Mouse (Mus musculus) stomach, embryonic 14.5 days (tissue): Measurements from ENCODE around the gene Gpr161. TPM values are rescaled to one million over a fixed set of nuclear protein-coding genes. Genes with fewer than 3 reads are reported as not detected.

Experiments used
- ATAC-seq: fragments of 200-750 bp; cut with Nextera tagmentation; 2 replicates; pipeline ENCODE4 v1.8.0; 2017; ENCODE audit warnings: low read depth, moderate TSS enrichment; ENCODE audit not compliant: insufficient number of reproducible peaks, insufficient read depth, low FRiP score
- H3K27ac ChIP-seq: fragments of 300-500 bp; sonication (generic); 2 replicates; pipeline ENCODE4 v1.5.1; 2014; ENCODE audit warnings: mild to moderate bottlenecking, low read length, moderate library complexity, mixed read lengths
- H3K27me3 ChIP-seq: fragments of 300-500 bp; sonication (generic); 2 replicates; pipeline ENCODE4 v1.6.1; 2014; ENCODE audit warnings: low read length, control low read depth, mixed read lengths; ENCODE audit not compliant: control insufficient read depth, insufficient read depth
- H3K36me3 ChIP-seq: fragments of 300-500 bp; sonication (generic); 2 replicates; pipeline ENCODE4 v1.6.1; 2014; ENCODE audit warnings: mild to moderate bottlenecking, control low read depth, low read length, moderate library complexity, mixed read lengths; ENCODE audit not compliant: control insufficient read depth, insufficient read depth
- H3K4me1 ChIP-seq: fragments of 300-500 bp; sonication (generic); 2 replicates; pipeline ENCODE4 v1.6.1; 2014; ENCODE audit warnings: low read length, control low read depth, mixed read lengths; ENCODE audit not compliant: control insufficient read depth, insufficient read depth
- H3K4me2 ChIP-seq: fragments of 300-500 bp; sonication (generic); replicated peaks from 2 replicates; pipeline ENCODE4 v1.6.1; 2014; ENCODE audit warnings: low read depth, low read length, control low read depth
- H3K4me3 ChIP-seq: fragments of 300-500 bp; sonication (generic); 2 replicates; pipeline ENCODE4 v1.5.1; 2014; ENCODE audit warnings: low read depth, low read length, control low read depth
- H3K9ac ChIP-seq: fragments of 300-500 bp; sonication (generic); replicated peaks from 2 replicates; pipeline ENCODE4 v1.6.1; 2014; ENCODE audit warnings: low read depth, mild to moderate bottlenecking, control low read depth, low read length, moderate library complexity, mixed read lengths
- H3K9me3 ChIP-seq: fragments of 300-500 bp; sonication (generic); 2 replicates; pipeline ENCODE4 v1.6.1; 2016; ENCODE audit warnings: low read depth, low read length, control low read depth; ENCODE audit not compliant: control insufficient read depth
- WGBS: fragments of 180-500 bp; shearing (Covaris S2); extraction: QIAGEN DNeasy Blood & Tissue Kit; methylation state at CpG from one replicate; pipeline ENCODE4 v1.1.7; 2014; 5-methylcytosine and 5-hydroxymethylcytosine counted together
- polyA plus RNA-seq: library from polyadenylated mRNA; unstranded; fragments of >200 nt; fragmentation: Nextera tagmentation; extraction: Ambion mirVana; gene quantifications from 2 replicates; pipeline ENCODE4 v1.2.1, GENCODE M21; 2014

The Gpr161 gene
- polyA plus RNA-seq, 1 experiment from 2014 or later: 2.5 TPM

DNA sequence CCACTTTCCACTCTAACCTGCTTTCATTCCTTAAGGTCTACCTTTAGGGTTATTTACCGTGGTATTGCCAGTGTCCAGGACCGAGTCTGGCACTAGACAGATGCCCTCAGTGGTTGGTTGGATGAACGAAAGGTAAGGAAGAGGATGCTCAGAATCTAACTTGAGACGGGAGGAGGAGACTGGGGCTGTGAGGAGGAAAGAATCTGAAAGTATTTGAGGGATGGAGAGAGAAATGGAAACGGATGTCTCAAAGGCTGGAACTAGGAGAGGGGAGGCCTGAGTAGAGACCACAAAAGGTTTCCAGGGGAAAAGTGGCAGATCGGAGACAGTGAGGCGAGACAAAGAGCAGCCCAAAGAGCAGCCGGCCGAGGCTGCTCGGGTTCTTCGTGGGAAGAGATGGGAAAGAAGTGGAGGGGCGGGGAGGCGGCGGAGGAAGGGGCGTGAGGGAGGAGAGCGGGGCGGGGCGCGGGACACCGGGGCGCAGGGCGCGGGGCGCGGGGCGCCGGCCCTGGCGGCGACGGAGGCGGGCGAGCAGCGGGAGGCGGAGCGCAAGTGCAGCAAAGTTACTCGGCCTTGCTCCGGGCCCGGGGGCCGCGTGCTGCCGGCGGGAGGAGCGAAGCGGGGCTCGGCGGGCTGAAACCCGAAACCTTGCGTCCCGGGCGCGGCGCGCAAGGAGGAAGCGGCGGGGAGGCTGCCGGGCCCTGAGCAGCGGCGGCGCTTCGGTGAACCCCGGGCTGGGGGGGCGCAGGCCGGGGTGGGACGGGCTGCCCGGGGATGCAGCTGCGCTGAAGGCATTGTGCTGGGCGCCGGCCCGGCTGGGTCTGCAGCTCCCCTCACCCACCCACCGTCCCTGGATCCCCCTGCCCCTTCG lies 14.0 kb upstream of the Gpr161 start:
- 1% methylated on average over 38 of the region's 71 CpGs for WGBS
- peak; percentile 87 for ATAC-seq
- Histone ChIP-seq H3K9me3 (no peaks in the 10 kb centered on the region), H3K4me1 (peaks cover 21% of the 10 kb centered on the region), H3K36me3 (no peaks in the 10 kb centered on the region), H3K4me3 (peak overlapping the region; percentile 77), H3K9ac (peak overlapping the region; percentile 81), H3K27me3 (no peaks in the 10 kb centered on the region), H3K4me2 (peak overlapping the region; percentile 84), H3K27ac (peak overlapping the region; percentile 93)

DNA sequence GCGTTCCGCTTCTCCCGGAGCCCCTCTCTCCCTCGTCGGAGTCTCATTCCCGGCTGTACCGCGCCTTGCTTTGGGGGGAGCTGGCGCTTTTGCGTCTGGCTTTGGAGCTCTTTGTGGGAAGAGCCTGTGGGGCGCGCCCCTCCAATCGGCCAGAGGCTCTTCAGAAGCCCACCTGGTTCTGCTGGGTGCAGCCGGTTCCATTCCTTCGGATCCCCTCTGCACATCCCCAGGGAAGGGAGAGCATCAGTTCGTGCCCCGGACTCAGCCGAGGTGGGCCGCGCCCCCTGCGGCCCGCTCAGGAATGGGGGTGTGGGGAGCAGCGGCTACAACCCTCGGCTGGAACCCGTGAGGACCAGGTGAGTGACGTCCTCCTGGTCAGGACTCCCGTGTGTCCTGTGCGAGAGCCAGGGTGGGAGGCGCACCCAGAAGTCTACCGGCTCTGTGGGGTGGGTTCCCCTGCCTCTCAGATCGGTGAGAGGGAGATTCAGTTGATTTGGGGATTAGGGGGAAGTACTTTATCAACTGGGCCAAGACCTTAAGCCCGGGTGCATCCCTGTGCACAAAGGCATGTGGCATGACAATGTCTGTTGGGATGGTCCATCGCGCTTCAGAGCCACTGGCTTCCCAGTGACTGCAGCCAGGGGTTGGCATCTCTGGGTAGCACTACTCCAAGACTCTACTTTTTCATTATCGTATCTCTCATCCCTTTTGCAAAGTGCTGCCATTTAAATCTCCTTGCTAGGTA lies 13.2 kb upstream of the Gpr161 start:
- Histone ChIP-seq H3K4me1 (peaks cover 21% of the 10 kb centered on the region), H3K4me2 (peak overlapping the region; percentile 84), H3K4me3 (peak overlapping the region; percentile 77), H3K9ac (peak overlapping the region; percentile 81), H3K27me3 (no peaks in the 10 kb centered on the region), H3K9me3 (no peaks in the 10 kb centered on the region), H3K36me3 (no peaks in the 10 kb centered on the region), H3K27ac (peak overlapping the region; percentile 93)
- WGBS: 1% methylated on average over 35 of the region's 35 CpGs
- ATAC-seq: peak; percentile 50

DNA sequence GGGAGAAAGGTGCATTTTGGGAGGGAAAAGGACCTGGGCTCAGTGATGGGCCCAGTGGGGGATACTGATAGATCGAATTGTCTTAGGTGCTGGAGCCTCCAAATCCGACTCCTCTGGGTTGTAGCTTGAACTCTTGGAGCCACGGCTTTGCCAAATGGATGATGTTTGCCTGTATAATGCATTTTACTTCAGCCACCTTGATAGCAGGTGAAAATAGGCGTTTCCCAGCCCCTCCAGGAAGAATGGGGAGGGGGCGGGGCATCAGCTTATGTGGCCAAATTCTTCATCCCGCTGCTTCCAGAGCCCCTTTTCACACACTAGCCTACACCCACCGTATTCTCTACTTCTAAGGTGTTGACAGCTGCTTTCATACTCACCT lies 12.6 kb upstream of the Gpr161 start:
- no peak for ATAC-seq
- Histone ChIP-seq H3K4me1 (peaks cover 21% of the 10 kb centered on the region), H3K9me3 (no peaks in the 10 kb centered on the region), H3K9ac (no peak overlapping the region), H3K36me3 (no peaks in the 10 kb centered on the region), H3K27ac (no peak overlapping the region), H3K27me3 (no peaks in the 10 kb centered on the region), H3K4me2 (peak overlapping the region; percentile 84), H3K4me3 (peak overlapping the region; percentile 77)
- 11% methylated on average over 7 of the region's 7 CpGs for WGBS

DNA sequence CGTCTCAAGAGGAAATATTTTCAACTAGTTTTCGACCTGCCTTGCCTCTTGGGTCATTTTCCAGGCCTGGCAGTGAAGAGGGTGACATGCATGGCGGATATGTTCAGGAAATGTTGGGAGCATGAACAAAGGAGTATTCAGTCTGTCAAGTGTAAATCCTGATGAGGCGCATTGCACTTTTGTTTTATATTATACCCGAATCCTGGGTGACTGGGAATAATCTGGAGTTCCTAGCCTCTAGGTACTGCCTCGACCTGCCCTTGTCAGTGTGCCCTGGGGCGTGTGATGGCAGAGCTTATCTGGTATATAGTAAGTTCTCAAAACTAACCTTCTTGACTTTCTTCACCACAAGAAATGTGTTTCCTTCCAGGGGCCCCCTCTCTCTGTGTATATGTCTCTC lies 11.5 kb upstream of the Gpr161 start:
- Histone ChIP-seq H3K4me1 (peaks cover 21% of the 10 kb centered on the region), H3K27me3 (no peaks in the 10 kb centered on the region), H3K4me2 (no peak overlapping the region; the same call in 1 of the 2 replicates), H3K9ac (no peak overlapping the region), H3K36me3 (no peaks in the 10 kb centered on the region), H3K4me3 (no peak overlapping the region), H3K9me3 (no peaks in the 10 kb centered on the region), H3K27ac (no peak overlapping the region)
- ATAC-seq: no peak
- 73% methylated on average over 7 of the region's 7 CpGs for WGBS

DNA sequence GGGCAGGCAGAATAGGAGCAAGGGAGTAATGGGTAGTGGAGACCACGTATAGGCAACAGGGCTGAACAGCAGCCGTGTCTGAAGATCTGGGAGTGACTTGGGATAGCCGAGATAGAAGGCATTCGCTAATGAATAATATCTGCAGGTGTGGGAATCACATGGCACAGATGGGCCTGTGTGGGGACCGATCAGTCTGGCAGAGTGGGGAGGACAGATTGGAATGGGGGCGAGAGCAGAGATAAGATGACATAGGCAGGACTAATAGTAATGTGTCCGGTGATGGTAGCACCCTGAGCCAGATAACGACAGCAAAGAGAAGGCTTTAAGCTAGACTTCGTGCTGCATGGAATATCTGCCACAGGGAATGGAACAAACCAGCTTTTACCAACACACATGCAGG lies 7.4 kb upstream of the Gpr161 start:
- no peak overlapping the region for H3K9ac ChIP-seq
- WGBS: 87% methylated on average over 9 of the region's 9 CpGs
- no peak overlapping the region for H3K4me3 ChIP-seq
- H3K27me3 ChIP-seq: no peaks in the 10 kb centered on the region
- H3K9me3 ChIP-seq: no peaks in the 10 kb centered on the region
- peaks cover 8% of the 10 kb centered on the region for H3K4me1 ChIP-seq
- no peaks in the 10 kb centered on the region for H3K36me3 ChIP-seq
- ATAC-seq: no peak
- no peak overlapping the region for H3K4me2 ChIP-seq
- H3K27ac ChIP-seq: no peak overlapping the region

DNA sequence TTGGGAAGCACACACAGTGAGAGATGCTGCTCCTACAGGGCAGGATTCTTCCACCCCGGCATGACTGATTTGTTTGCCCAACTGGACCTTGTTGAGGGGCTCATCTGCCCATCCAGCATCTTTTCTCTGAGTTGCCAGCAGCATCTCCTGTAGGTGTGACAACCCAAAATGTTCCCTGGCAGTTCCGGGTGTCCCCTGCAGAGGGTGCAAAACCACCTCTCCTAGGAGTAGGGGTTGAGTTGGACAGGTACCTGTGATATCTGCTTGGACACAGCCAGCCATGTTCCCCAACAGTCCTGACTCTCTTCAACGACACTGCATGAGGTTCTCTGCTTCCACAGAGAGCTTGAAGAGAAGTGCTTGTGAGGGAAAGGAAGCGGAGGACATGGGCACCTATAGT lies 5.8 kb upstream of the Gpr161 start:
- WGBS: 80% methylated on average over 4 of the region's 4 CpGs
- peaks cover 5% of the 10 kb centered on the region; the same call in 1 of the 2 replicates for H3K36me3 ChIP-seq
- H3K4me1 ChIP-seq: no peaks in the 10 kb centered on the region
- no peaks in the 10 kb centered on the region for H3K27me3 ChIP-seq
- H3K9me3 ChIP-seq: no peaks in the 10 kb centered on the region
- H3K9ac ChIP-seq: no peak overlapping the region
- H3K27ac ChIP-seq: no peak overlapping the region
- no peak overlapping the region for H3K4me2 ChIP-seq
- no peak for ATAC-seq
- H3K4me3 ChIP-seq: no peak overlapping the region

DNA sequence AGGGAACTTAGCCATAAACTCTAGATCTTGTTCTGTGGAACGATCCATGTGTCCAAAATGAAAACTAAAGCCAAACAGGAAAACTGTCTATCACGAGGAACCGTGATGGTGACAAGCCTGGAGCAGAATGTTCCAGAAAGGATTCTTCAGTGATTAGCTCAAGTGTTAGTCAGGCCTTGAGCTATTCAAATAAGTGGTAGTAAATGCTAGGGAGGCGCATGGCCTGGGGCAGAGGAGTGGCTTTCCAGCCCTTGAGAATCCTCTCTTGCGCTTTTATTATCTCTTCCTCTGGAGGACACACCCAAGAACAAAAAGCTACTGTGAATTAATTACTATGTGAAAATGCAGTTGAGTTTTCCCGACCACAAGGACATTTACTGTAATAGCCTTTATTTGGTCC lies 4.0 kb upstream of the Gpr161 start:
- ATAC-seq: no peak
- Histone ChIP-seq H3K9me3 (no peaks in the 10 kb centered on the region), H3K4me1 (no peaks in the 10 kb centered on the region), H3K27ac (no peak overlapping the region), H3K27me3 (no peaks in the 10 kb centered on the region), H3K36me3 (peaks cover 5% of the 10 kb centered on the region; the same call in 1 of the 2 replicates), H3K9ac (no peak overlapping the region), H3K4me3 (no peak overlapping the region), H3K4me2 (no peak overlapping the region)
- WGBS: 86% methylated on average over 6 of the region's 6 CpGs

DNA sequence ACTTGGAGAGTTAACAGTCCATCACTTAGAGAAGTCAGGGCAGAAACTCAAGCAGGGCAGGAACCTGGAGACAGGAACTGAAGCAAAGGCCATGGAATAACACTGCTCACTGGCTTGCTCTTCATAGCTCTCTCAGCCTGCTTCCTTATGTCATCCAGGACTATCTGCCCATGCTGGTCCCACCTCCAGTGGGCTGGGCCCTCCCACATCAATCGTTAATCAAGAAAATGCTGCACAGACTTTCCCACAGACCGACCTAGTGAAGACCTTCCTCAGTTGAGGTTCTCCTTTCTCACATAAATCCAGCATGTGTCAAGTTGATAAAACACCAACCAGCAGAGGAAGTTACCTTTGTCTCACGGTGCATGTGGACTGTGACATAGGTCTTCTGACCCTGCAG lies 5.5 kb downstream of the Gpr161 start:
- WGBS: 44% methylated on average over 3 of the region's 3 CpGs
- ATAC-seq: no peak
- H3K9ac ChIP-seq: no peak overlapping the region

More for the DNA sequence above, 5.5 kb downstream of the Gpr161 start:
- H3K4me2 ChIP-seq: no peak overlapping the region
- no peaks in the 10 kb centered on the region for H3K9me3 ChIP-seq
- H3K4me1 ChIP-seq: peaks cover 4% of the 10 kb centered on the region; the same call in 1 of the 2 replicates
- no peak overlapping the region for H3K27ac ChIP-seq
- H3K27me3 ChIP-seq: no peaks in the 10 kb centered on the region
- no peak overlapping the region for H3K4me3 ChIP-seq
- H3K36me3 ChIP-seq: peaks cover under 1% of the 10 kb centered on the region; the same call in 1 of the 2 replicates
